Mouse (Mus musculus): Measurements from ENCODE around the gene Bst1.

The Bst1 gene

DNA sequence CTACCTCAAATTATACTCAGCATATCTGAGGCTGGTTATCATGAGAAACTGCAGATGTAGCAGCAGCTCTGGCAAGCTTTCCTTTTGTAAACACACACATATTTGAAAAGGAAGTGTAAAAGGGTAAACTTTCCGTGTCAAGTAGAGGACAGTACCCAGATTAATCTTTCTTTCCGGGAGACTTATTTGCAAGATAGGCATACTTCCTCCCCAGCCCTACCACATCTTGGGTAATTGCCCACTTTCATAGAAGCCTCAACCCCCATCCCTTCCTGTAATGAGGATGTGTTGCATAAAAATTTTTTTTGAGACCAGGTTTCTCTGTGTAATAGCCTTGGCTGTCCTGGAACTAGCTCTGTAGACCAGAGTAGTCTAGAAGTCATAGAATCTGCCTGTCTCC lies 37.1 kb downstream of the Bst1 start:
- in situ Hi-C loops (cut with MboI, MseI) = no loop called here

DNA sequence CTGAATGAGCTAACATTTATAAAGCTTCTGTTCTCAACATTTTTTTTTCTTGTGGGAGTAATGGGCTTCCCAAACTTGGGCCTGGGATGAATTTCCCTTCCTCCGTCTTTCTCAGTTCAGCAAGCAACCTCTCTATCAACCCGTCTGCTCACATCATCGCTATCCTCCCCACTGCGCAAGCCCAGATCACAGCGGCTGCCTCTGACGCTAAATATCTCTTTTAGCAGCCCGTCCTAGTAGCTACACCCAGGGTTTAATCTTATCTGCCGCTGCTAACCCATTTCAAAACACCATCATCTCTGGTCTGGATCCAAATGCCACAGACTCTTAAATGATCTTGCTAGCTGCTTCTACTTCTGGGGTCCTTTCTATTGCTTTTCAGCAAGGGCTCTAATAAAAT lies 41.0 kb downstream of the Bst1 start:
- in situ Hi-C loops (cut with MboI, MseI) = no loop called here

DNA sequence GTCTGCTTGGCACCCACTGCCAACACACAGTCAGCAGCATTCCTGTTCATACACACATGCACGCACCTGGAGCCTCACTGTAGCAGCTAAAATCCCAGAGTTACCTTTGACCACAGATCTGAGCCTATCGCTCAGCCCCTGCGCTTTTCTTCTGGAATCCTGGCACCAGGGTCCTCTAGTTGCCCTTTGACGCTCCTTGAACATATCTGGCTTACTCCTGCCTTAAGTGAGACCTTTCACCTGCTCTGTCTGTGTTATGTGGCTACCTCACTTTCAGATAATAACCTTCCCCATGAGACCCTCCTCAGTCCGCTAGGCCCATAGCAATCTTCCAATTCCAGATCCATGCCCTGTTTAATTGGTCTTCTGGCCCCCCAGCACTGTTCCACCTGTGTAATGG lies 41.4 kb downstream of the Bst1 start:
- in situ Hi-C loops (cut with MboI, MseI) = no loop called here

DNA sequence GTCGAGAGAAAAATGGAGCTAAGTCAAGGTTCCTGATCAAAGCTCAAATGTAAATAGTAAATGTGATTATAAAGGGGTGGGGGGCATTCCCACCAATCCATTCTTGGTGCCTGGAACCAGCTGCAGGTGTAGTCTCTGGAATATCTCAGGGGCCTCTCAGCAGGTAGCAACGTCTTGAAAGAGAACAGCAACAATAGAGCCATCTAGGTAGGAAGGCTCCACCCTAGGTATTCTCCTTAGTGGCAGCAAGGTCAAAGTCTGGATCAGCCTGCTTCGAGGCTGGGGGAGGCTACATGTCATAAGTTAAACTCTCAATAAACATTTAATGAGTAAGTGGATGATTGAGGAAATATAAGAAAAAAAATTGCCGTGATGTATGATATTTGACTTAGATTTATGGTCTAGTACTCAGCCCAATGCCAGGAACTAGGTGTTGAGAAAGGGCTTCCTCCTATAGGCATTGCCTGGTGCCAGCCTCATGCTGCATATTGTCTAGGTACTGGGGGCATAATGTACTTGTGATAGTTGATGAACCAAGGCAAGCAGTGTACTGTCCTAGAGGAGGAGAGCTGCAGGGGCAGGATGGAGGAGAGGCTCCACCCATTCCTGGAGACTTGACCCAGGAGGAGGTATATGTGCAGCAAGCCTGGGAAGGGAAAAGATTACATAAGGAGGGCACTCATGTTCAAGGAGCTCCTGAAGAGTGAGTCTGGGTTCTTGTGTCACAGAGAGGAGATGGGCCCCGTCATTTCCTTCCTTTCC lies 42.2 kb downstream of the Bst1 start:
- in situ Hi-C loops (cut with MboI, MseI) = no loop called here

DNA sequence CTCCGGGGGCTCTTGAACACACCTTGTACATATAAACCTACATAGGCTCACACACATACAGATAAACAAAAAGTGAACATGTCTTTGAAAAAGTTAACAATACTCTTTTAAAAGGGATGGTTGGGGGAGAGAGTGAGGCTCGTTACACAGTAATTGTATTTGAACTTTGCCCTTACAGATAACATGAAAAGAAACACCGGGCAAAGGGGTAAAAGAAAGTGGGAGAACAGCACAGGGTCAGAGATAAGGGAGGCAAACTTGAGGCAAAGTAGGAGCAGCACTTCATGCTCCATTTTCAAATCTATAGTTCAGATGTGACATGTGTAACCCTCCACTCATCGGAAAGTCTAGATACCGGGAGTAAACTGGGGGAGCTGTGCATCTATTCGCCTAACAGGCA lies 45.0 kb downstream of the Bst1 start:
- in situ Hi-C loops (cut with MboI, MseI) = no loop called here

DNA sequence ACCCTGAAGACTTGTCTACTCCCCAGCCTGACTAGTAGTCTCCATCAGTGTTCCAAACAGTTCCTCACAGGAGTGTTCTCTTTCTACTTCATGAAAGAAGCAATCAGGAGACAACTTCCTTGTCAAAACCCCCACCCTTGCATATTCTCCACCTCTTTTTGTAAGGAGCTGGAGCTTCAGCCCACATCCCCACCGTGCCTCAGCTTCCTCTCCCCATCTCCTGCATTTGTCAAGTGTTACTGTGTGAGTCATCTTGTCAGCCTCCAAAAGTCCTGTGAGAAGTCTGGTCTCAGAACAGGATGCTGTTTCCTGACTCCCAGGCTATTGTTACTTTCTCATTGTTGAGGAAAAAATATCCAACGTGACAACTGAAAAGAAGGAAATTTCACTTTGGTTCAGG lies 46.6 kb downstream of the Bst1 start:
- in situ Hi-C loops (cut with MboI, MseI) = no loop called here

DNA sequence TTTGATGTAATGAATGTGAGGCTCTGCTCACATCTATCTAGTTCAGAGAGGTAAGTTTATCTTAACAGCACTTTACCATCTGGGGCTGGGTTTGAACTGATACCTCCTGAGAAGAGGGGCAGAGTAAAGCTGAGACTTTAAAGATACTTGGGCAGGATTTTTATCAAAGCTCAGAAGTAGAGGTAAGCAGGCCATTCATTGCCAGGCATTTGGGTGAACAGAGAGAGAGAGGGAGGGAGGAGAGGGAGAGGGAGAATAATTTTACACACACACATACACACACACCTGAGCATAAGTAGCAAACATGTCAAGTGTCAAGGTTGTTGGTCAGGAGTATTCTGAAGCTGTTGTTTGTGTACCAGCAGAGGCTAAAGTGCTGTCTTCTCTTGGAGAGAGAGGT lies 49.6 kb downstream of the Bst1 start, which contains the start of gene Cd38:
Gene Cd38 (plus strand): TSS at position 301 of the 400 bp plus-strand sequence.
- in situ Hi-C loops (cut with MboI, MseI) = no loop called here

DNA sequence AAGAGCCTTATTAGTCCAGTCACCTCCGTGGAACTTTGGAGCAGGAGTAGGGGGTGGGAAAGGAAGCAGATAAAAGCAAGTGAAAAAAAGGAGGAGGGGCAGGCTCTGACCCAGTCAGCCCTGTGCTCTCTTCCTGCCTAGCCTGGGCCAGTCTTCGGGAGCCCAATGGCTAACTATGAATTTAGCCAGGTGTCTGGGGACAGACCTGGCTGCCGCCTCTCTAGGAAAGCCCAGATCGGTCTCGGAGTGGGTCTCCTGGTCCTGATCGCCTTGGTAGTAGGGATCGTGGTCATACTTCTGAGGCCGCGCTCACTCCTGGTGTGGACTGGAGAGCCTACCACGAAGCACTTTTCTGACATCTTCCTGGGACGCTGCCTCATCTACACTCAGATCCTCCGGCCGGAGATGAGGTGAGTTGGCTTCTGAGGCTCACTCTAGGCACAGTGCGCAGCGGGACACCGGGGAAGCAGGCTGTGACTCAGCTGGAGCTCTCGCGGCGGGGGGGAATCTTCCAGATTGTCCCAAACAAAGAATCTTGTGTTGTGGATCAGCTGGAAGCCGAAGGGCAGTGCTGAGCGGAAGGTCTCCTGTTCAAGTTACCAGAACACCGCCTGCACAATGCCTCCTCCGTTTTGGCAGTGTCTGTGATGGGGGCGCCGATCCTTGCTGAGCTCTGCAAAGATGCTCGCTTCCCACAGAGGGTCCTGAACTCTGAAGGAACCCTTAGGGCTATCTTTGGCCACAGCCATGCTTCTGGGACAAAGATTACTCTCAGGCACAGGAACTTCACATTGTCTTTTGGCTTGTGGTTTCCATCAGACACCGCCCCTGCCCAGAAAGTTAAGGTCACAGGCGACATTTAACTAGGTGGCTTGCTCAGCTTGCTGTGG lies 50.3 kb downstream of the Bst1 start:
- in situ Hi-C loops (cut with MboI, MseI) = no loop called here

DNA sequence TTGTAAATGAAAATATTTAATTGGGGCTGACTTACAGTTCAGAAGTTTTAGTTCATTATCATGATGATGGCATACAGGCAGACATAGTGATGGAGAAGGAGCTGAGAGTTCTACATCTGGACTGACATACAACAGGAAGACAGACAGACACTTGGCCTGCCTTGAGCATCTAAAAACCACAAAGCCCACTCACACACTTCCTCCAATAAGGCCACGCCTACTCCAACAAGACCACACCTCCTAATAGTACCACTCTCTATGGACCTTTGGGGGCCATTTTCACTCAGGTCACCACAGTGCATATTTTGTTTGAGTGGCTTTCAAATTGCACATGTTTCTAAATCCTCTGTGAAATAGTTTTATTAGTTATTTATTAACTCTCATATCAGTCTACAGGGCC lies 53.2 kb downstream of the Bst1 start:
- in situ Hi-C loops (cut with MboI, MseI) = no loop called here

DNA sequence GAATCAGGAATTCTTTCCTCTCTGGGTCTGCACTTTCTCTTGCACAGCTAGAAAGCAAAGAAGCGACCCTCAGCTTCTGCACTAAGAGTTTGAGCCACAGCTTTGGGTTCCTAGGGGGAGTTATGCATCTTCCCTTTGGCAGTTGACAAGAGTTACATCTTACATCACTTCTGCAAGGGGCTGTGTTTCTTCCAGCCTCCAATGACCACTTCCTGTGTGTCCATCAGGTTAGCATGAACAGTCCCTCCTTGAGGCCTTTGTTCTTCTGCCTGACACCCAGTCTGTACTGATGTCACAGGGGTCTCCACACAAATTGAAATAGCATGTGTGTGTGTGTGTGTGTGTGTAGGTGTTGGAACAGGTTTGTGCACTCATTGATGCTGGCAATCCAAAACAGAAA lies 54.0 kb downstream of the Bst1 start:
- in situ Hi-C loops (cut with MboI, MseI) = no loop called here

DNA sequence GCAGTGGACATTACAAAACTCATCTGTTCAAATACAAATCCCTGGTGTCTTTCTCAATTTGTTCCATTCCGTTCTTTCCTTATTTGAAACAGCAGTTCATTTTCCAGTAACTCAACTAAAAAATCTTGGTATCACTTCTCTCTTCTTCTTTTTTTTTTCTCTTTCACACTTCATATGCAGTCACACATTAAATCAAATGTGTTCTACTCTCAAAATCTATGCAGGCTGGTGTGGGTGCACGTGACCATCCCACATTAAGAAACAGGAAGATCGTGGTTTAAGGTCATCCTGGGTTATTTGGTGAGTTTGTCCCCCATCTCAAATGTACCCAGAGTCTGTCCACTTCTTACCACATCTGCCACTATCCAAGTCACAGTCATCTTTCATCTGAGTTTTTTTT lies 63.3 kb downstream of the Bst1 start:
- in situ Hi-C loops (cut with MboI, MseI) = no loop called here

DNA sequence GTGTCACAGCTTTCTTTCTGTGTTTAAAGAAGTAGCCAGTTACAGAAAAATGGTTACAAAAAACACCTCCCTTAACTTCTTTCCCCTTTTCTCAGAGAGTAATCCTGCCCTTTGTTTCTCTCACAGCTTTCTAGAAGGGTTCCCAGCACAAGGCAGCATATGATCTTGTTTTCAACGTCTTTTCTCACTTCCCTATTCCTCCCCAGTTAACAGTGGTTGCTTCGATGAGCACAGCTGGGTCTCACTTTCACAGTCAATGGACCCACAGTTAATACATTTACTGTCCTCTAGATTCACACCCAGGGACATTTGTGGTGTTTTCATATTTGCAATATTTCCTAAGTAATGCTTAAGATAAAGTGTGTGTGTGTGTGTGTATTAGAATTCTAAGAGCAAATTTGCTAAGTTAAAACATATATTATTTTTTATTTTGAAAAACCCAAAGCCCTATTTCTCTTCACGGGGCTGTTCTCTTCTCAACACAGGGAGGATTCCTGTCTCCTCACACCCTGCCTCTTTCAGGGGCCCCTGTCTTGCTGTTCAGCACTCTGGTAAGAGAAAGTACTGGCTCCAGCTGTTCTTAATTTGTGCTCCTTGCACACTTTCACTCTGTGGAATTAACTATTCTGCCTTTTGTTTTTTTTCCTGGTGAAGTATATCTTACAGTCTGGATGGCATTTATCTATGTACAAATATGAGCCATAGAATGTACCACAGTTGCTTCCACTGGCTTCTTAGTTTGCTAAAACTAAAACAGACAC lies 66.6 kb downstream of the Bst1 start:
- in situ Hi-C loops (cut with MboI, MseI) = loop anchor here (5.0 kb wide), 1 partner anchor 107 kb away; no protein-coding TSS in a partner anchor

DNA sequence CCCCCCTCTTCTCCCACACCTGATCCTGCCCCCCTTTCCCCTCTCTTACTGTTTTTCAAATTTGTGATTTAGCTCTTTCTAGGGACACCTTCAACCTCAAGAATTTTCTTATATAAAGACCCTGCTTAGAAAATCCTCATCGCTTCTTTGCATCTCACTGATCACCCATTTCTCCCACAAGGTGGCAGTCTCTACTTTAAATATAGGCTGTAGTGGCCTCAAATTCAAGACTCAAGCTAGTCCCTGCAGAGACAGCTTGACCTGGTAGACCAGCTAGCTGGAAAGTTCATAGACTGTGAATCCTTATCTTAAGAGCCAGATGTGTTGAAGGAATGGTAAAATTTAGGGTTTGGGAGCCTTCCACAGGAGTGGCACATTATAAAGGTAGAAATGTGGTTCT lies 73.7 kb downstream of the Bst1 start:
- in situ Hi-C loops (cut with MboI, MseI) = no loop called here

All from T-helper 1 cell (primary cell).